Mouse (Mus musculus) embryonic fibroblast, embryonic 13.5 days (primary cell): Measurements from ENCODE around the gene Dlgap5.

Source experiments
- CTCF ChIP-seq: IDR thresholded peaks from 2 replicates; pipeline ENCODE4 v1.5.1; 2011; ENCODE audit warnings: mild to moderate bottlenecking, control low read depth, low read length, moderate library complexity, borderline replicate concordance; ENCODE audit not compliant: insufficient read depth
- POLR2A ChIP-seq: IDR thresholded peaks from 2 replicates; pipeline ENCODE4 v1.6.1; 2011; ENCODE audit warnings: low read depth, mild to moderate bottlenecking, control low read depth, low read length, moderate library complexity

GRCm38 (mm10) chr14:47464426-47464825, 46.2 kb upstream of the Dlgap5 start:
- TF ChIP-seq POLR2A (no peak), CTCF (no peak)
